In the genomic region with DNA sequence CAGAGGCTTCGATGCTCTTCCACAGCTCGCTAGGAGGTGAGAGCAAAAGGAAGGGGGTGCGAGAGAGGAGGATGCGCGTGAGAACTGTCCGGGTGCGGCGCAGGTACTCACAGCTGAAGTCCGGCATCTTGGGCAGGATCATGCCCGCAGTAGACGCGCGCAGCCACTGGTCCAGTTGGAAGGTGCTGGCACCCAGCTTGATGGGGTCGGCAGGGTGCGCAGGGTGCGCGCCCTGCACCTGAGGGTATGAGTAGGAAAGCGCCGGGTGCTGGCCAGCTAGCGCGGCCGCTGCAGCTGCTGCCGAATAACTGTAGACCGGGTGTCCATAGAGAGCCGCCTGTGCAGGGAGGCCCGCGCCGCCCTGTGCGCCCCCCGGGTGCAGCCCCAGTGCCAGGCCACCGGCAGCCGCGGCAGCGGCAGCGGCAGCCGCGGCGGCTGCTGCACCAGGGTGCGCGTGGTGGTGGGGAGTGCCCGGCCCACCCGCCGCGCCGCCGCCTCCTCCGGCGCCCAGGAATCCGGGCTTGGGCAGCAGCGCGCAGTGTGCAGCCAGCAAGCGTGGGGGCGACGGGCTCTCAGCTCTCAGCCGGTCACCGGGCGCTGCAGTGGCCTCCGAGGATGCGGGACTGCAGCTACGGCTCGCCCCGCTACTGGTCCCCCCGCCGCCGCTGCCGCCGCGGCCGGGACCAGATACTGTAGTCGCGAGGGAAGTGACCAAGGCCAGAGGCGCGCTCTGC, we compare ENCODE assay signal across 9 mouse cellular contexts. TPM values are rescaled to one million over a fixed set of nuclear protein-coding genes. Genes with fewer than 3 reads are reported as not detected.
DNase-seq lines count a peak whose midpoint lies in the region; ATAC-seq and TF ChIP-seq lines count a peak whose summit lies in the region.
"Had no signal": no experiment of that assay in that cellular context is flagged by ENCODE, and none has a peak within 500 bp of the region (broad histone marks: within the 10 kb centered on the region; RNA-seq: fewer than 3 reads in every experiment).

No protein-coding gene starts in this region.

- H3K4me3 ChIP-seq in gastrocnemius, adult 2 months: peak overlapping the region; percentile 65
- H3K4me3 ChIP-seq in ES-E14 (ENCODE audit: insufficient read depth in 1 of 2, low read depth in 1 of 2, low read length in 2 of 2, poor library complexity in 1 of 2, severe bottlenecking in 1 of 2): peak overlapping the region; percentile 59 to 66
- peak overlapping the region; percentile 20; the same call in 1 of the 2 replicates for H3K4me3 ChIP-seq in liver, embryonic 15.5 days (replicated peaks)

- H3K36me3 ChIP-seq in ES-E14 (ENCODE audit: control insufficient read depth, insufficient read depth, low read length, poor library complexity, severe bottlenecking): no peaks in the 10 kb centered on the region
- H3K36me3 ChIP-seq in liver, embryonic 15.5 days (replicated peaks): no peaks in the 10 kb centered on the region

- intact Hi-C loops in gastrocnemius, adult 2 months (cut with DNase I): no loop called here
- intact Hi-C loops in gastrocnemius, postnatal 36 days (cut with DNase I): no loop called here
- intact Hi-C loops in left cerebral cortex, postnatal 4 days (cut with DNase I): loop anchor here (10.0 kb wide), 1 partner anchor 1023 kb away; no protein-coding TSS in a partner anchor

- peaks cover 0 to 9% of the 10 kb centered on the region in 2 experiments; a peak in 1 of 4 replicates for H3K4me1 ChIP-seq in ES-E14 (ENCODE audit: control insufficient read depth in 2 of 2, insufficient read depth in 2 of 2, low read length in 2 of 2, poor library complexity in 1 of 2)
- H3K4me1 ChIP-seq in liver, embryonic 15.5 days (replicated peaks): peaks cover 3% of the 10 kb centered on the region; the same call in 1 of the 2 replicates

- peaks cover 99% of the 10 kb centered on the region for H3K27me3 ChIP-seq in liver, embryonic 15.5 days

- no peaks in the 10 kb centered on the region for H3K9me3 ChIP-seq in ES-E14 (ENCODE audit: control insufficient read depth, insufficient read depth, low read depth, low read length)
- H3K9me3 ChIP-seq in liver, embryonic 15.5 days (replicated peaks): no peaks in the 10 kb centered on the region

- H3K4me2 ChIP-seq in liver, embryonic 15.5 days: peak overlapping the region; percentile 36

- DNase-seq in gastrocnemius, adult 2 months: no peak
- DNase-seq in gastrocnemius, postnatal 36 days: no peak
- no peak for DNase-seq in ES-E14 (ENCODE audit: low read depth, low spot score)
- DNase-seq in cerebellum, adult 8-10 months: no peak
- no peak for DNase-seq in left cerebral cortex, postnatal 4 days
- DNase-seq: cerebellum, adult 2 months had no signal

- in situ Hi-C loops in ES-E14 (cut with MboI; ENCODE audit: low sequenced_read_pairs in 2 of 2, unreplicated experiment in 2 of 2): loop anchor here (5.0 to 10.0 kb wide), 4 partner anchors 1013 to 1313 kb away; a partner anchor contains a TSS

- no peak overlapping the region for H3K27ac ChIP-seq in gastrocnemius, adult 2 months
- no peak overlapping the region for H3K27ac ChIP-seq in ES-E14 (ENCODE audit: insufficient read depth, low read depth, low read length, poor library complexity, severe bottlenecking)
- no peak overlapping the region for H3K27ac ChIP-seq in liver, embryonic 15.5 days (replicated peaks)

- 0 out of 2 replicates have a peak, but pooled peaks have one; percentile 18 for ATAC-seq in granulocyte monocyte progenitor cell, adult 5-6 weeks (replicated peaks; ENCODE audit: poor library complexity, severe bottlenecking)
- no peak for ATAC-seq in liver, embryonic 15.5 days (ENCODE audit: insufficient read depth)
- ATAC-seq in erythroblast, adult 5-6 weeks (replicated peaks; ENCODE audit: low FRiP score, poor library complexity, severe bottlenecking): no peak

- peak overlapping the region; percentile 36; the same call in 1 of the 2 replicates for H3K9ac ChIP-seq in ES-E14 (ENCODE audit: insufficient read depth, low read depth, low read length, poor library complexity, severe bottlenecking)
- H3K9ac ChIP-seq in liver, embryonic 15.5 days: no peak overlapping the region

- WGBS in liver, embryonic 15.5 days (ENCODE audit: insufficient replicate concordance): 2% methylated on average over 62 of the region's 73 CpGs

- no peak for TF ChIP-seq CTCF in gastrocnemius, adult 2 months (IDR thresholded peaks at IDR 0.05)

TF ChIP-seq in ES-E14, 5 proteins besides CTCF, POLR2A, EP300 and RAD21:
- TF ChIP-seq ZNF384 (IDR thresholded peaks at IDR 0.05; ENCODE audit: low read depth, low read length): no peak
- TF ChIP-seq ZC3H11A (IDR thresholded peaks at IDR 0.05; ENCODE audit: borderline replicate concordance, low read depth, low read length): no peak
- TF ChIP-seq MAFK (IDR thresholded peaks at IDR 0.05; ENCODE audit: insufficient read depth, low read depth, low read length): no peak
- no peak for TF ChIP-seq HCFC1 (IDR thresholded peaks at IDR 0.05; ENCODE audit: borderline replicate concordance, insufficient read depth, low read length)
- TF ChIP-seq CHD2 (IDR thresholded peaks at IDR 0.05; ENCODE audit: low read depth, low read length): no peak
TF ChIP-seq in ES-E14: peak in this region for 0.

RNA-seq across cellular contexts. Expression of a gene that starts 0.6 kb away (rescaled TPM):
- not detected for total RNA-seq in gastrocnemius, adult 2 months (2021)
- not detected for total RNA-seq in gastrocnemius, postnatal 36 days (2021)
- 0.13 TPM in 1 of 2 replicates, not detected in the other for total RNA-seq in ES-E14 (2012; rRNA removed)
- not detected in 2 replicates for total RNA-seq in granulocyte monocyte progenitor cell, adult 5-6 weeks (2014; fragmentation: Nextera tagmentation)
- not detected in 2 replicates for total RNA-seq in granulocyte monocyte progenitor cell, adult 5-6 weeks (2017)
- polyA plus RNA-seq in liver, embryonic 15.5 days (2015; fragmentation: Nextera tagmentation; extraction: Ambion mirVana): not detected in 2 replicates
- total RNA-seq in left cerebral cortex, postnatal 4 days (2021): not detected
- not detected in 2 replicates for total RNA-seq in erythroblast, adult 5-6 weeks (2015; ENCODE audit: low replicate concordance)
- not detected in 2 replicates for total RNA-seq in erythroblast, adult 5-6 weeks (2017; ENCODE audit: low replicate concordance)
- polyA plus RNA-seq: cerebellum, adult 2 months had no signal

RNA-seq across cellular contexts. Expression of a gene that starts 43.2 kb away (rescaled TPM):
- 10 to 100 TPM; 11.2 to 13.6 TPM for total RNA-seq in gastrocnemius, adult 2 months (2021)
- total RNA-seq in gastrocnemius, postnatal 36 days (2021): 10 to 100 TPM in 1 of 2 experiments, 1 to 10 TPM in 1; 8.9 to 10.4 TPM
- total RNA-seq in ES-E14 (2012; rRNA removed): 30.1 and 33.0 TPM in 2 replicates
- total RNA-seq in granulocyte monocyte progenitor cell, adult 5-6 weeks (2014; fragmentation: Nextera tagmentation): 15.4 and 31.0 TPM in 2 replicates
- total RNA-seq in granulocyte monocyte progenitor cell, adult 5-6 weeks (2017): 14.3 and 23.8 TPM in 2 replicates
- 12.7 and 14.9 TPM in 2 replicates for polyA plus RNA-seq in liver, embryonic 15.5 days (2015; fragmentation: Nextera tagmentation; extraction: Ambion mirVana)
- 10 to 100 TPM; 21.9 to 22.4 TPM for total RNA-seq in left cerebral cortex, postnatal 4 days (2021)
- total RNA-seq in erythroblast, adult 5-6 weeks (2015; ENCODE audit: low replicate concordance): 0.77 and 5.2 TPM in 2 replicates
- total RNA-seq in erythroblast, adult 5-6 weeks (2017; ENCODE audit: low replicate concordance): 3.0 and 7.2 TPM in 2 replicates
